Mouse (Mus musculus): ENCODE measurements around the gene Pqlc2.

- no peak for TF ChIP-seq TAL1 (IDR thresholded peaks at IDR 0.05; ENCODE audit: low read length)
- no peak for TF ChIP-seq GATA1 (IDR thresholded peaks at IDR 0.05; ENCODE audit: low read length)
Measured at GRCm38 (mm10) chr4:139244176-139244575, 66.3 kb downstream of the Pqlc2 start.

Data from erythroblast, embryonic 14.5 days (primary cell).